Mouse (Mus musculus) layer of hippocampus, postnatal 10 days (tissue): ENCODE data around the gene Fam241a. TPM values are rescaled to one million over a fixed set of nuclear protein-coding genes. Genes with fewer than 3 reads are reported as not detected.
A peak's percentile ranks its signal among the peaks of the same experiment; 100 is the strongest.

Experiments used
- DNase-seq, 2 experiments: peaks; one replicate each; pipeline ENCODE4 v3.0.0; 2021; ENCODE audit warnings: low spot score in 2 of 2
- total RNA-seq, 2 experiments: library from RNA; stranded (reverse); gene quantifications; 2 replicates each; pipeline ENCODE4 v1.2.3; 2021

Gene Fam241a
- total RNA-seq, 2 experiments from 2014 or later: 5.8 to 6.4 TPM

DNA sequence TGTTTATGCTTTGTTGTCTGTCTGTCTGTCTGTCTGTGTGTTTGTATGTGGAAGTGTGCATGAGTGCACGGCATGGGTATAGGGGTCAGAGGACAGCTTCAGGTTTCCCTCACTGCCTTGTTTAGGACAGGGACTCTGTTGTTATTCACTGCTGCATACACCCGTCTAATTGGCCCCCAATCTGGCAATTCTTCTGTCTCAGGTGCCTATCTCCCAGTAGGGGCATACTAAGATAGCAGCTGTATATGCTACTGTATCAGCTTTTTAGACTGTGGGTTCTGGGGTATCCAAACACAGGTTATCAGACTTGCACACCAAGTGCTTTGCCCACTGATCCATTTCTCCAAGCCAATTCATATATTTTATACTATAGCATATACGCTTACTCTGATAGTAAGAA, 16.2 kb downstream of the Fam241a start:
- no peak for DNase-seq

DNA sequence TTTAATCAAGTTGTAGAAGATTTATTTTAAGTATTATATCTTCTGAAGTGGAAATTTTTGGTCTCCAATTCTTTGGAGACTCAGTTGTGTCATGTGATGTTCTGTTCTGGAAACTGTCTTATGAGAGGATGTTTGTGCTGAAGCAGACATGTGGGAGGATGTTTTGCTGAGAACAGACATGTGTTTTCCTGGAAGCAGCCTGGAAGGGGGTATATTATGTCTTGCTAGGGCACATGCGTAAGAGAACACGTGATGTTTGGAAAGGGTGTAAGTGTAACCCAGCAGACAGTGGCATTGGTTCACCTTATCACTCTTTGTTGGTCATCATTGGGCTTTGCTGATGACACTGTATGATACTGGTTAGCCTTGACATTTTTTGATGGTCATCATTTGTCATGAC, 20.6 kb downstream of the Fam241a start:
- DNase-seq: no peak

DNA sequence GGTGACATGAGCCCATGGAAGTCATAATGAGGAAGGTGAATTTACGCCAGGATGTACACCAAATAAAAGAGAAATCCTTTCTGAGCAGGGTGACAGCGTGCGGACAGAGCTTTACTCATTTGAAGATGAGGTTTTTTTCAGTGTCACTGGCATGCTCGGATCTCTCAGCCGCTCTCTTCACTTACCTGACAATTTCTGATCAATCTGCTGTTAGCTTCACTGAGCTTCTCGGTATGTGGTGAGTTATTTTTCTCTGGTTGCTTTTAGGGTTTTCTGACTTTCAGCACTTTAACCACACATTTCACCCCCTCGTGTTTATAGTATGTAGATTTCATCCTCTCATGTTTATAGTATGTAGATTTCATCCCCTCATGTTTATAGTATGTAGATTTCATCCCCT, 21.1 kb downstream of the Fam241a start:
- DNase-seq: no peak

DNA sequence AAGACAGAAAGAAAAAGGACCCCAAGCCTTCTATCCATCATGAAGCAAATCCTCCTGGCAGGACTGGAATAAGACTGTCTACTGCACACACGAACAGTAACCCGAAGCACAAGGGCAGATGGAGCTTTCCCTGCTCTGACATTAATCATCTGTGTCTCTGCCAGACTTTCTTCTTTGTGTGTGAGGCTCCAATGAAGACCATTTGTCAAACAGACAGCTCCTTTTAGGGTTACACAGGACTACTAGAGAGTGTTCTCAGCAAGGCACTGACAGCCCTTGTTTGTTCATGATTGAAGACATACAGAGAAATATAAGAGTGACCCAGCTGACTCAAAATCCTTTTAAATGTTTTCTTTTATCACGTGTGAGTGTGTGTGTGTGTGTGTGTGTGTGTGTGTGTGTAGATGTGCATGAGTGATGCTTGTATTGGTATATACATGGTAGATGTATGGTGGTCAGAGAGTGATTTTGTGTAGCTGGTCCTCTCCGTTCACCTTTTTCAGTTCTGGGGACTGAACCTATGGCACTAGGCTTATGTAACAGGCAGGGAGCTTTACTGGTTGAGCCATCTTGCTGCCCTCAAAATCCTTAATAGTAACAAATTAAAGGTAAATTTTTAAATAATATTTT, 21.8 kb downstream of the Fam241a start:
- no peak for DNase-seq

DNA sequence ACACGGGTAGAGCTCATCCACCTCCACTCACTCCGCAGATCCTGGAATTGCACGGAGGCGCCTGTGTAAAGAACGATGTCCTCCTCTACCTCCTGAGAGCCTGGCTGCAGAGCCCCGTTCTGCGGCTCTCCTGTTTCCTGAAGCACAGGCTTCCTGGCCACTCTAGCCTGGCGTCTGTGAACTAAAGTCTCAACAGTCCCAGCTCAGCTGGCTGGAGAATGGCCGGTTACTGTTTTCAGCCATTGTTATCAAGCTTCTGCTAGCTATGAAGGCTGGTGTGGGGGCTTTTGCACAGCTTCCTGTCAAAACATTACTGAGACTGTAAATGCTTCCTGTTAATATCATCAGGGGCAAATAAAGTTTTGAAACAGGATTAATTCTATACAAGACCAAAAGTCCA, 24.5 kb downstream of the Fam241a start:
- DNase-seq: no peak

DNA sequence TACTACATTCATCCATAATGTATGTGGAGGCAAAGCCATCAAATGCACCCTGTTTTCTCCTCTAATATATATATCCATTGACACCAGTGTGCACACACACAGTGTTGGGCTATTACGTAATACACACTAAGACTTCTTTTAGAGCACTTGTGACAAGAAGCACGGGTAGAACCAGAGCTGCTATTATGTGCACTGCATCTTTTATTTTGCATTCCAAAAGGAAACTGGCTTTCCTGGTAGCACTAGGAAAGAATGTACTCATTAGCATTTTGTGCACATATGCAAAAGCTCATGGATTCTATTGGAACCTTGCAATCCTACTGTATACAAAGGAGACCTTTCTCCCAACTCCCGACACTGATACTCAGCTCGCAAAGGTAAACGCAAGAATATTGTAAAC, 27.2 kb downstream of the Fam241a start:
- DNase-seq: no peak

DNA sequence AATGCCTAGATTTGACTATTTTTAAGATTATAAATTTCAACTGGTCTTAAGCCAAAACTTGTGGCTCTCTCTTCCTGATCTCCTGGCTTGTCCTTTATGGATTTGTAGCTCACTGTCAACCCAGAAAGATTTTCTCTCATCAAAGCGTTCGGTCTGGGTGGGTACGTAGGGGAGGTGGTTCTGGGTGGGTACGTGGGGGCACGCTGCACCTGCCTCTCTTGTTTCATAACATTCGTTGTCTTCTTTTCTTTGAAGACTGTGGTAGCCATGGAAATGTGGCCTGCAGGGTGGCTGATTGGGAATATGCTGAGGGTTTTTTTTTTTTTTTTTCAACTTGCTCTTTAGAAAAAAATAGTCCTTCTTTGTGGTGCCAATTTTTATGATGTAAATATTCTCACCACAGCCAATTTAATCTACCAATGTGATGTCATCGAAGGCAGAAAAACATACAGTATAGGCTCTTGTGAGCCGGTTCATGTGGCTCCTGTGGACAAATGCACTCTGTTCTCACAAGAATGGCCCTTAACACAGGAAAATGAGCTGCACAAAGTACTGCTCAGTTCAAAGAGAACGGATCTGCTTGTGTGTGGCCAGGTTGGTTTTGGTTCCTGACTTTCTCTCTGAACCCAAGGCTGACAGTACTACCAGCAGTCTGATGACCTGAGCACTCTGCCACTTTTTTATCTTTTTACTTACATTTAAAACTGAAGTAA, 27.9 kb downstream of the Fam241a start:
- no peak for DNase-seq

DNA sequence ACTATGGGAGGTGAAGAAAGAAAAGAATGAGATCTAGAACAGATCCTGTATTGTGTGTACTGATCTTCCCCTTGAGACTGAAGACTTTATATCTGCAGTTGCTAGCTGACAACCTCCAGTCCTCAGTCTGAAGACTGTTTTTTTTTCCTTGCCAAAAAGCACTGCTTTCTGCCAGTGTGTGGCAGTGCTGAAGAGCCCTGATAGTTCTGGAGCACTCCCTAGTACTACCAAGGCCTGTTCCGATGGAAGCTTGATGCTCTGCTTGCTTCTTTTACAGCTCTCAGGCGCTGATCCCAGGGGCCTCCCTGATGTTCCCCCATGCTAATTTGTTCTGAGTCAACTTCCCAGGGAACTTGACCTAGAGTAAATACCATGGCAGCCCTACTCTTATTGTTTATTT, 31.9 kb downstream of the Fam241a start:
- no peak for DNase-seq

DNA sequence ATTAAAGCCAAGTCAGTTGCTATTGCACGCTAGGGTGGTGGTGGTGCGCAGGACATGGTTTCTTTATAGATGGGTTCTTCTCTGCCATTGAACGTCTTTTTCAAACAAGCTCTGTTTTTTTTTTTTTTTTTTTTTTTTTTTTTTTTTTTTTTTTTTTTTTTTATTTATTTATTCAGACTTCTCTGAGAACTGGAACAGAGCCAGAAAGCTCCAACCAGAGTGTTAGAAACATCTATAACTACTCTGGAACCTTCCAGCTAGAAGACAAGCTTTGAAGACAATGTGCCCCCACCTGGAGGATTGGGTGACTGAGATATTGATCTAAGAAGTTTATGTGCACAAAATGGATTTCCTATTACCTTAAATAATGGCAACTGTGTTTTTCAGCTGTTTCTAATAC, 32.6 kb downstream of the Fam241a start:
- no peak for DNase-seq

DNA sequence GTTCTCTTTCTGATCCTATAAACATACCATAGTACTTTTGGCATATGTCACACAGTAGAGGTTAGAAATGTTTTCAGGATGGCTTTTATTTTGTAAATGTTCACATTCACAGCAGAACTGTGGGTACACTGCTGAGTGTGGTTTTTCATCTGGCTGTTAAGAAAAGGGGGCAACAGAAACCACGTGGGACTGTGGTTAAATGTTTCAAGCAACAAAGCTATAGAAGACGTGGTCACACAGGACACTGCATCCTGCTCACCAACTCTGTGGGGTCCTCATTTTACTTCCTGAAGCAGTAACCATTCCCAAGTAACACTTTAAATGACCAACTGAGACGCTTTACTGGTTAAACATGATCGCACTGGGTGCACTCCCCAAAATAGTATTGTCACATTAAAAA, 33.6 kb downstream of the Fam241a start:
- no peak for DNase-seq

DNA sequence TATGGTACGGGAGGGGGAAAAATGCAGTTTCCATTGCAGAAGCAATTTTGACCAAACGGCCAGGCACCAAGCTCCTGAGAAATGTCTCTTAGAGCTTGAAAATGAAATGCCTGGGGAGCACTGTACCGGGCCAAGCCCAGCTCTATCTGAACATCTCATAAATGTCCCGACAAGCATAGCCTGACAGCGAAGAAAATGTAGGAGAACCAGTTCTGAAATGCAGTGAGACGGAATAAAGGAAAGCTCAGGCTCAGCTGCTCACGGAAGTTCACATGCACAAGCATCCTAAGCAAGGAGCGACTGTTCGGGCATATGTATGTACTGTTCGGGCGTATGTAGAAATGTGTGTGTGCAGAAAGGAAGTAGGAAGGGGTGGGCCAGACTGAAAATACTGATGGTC, 34.8 kb downstream of the Fam241a start:
- DNase-seq: no peak

DNA sequence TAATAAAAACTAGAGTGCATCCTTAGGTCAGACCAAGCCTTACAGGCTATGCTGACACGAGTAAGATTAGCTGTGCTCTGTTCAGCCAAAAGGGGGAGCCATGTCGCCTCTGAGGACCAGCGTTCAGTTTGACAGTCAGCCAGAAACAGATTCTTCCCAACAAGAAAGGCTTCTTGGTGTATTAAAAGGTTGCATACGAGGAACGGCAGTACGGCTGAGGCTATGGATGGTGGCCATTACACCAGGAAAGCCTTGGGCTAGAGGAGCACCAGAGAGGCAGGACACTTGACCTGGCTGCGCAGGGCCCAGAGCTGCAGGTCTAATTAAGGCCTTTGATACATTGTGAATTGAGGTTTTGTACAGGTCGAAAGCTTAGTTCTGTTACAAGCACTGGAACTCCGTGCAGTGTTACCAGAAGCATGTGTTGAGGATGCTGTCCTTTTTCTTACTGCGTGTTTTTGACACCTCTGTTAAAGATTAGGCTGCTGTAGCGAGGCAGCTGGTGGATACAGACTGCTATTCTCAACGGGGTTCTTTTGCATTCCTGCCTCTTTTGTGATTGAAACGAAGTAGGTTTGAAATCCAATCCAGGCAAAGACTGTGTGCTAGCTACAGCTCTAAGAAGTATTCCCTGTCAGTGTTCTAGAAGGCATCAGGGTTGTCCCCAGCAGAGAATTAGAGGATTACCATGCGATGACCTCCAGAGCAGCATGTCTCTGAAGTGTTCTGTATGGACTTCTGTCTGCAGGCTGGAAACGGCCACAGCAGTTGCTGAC, 42.5 kb downstream of the Fam241a start:
- peak; percentile 67 to 81 for DNase-seq

DNA sequence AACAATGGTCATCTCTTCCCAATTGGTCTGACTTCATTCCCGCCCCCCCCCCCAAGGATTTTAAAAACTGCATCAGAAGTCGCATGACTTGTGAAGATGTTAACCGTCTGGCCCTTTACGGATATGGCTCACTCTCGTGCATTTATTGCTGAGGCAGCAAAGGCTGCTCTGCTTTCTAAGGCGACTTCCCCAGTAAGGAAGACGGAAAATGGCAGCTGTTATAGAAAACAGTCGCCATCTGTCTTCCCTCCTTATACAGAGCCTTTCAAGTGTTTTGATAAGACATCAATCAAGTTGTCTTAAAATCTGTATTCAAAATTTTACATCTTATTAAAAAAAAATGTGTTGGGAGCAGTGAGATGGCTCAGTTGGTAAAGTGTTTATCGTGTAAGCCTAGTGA, 43.4 kb downstream of the Fam241a start:
- DNase-seq: no peak

DNA sequence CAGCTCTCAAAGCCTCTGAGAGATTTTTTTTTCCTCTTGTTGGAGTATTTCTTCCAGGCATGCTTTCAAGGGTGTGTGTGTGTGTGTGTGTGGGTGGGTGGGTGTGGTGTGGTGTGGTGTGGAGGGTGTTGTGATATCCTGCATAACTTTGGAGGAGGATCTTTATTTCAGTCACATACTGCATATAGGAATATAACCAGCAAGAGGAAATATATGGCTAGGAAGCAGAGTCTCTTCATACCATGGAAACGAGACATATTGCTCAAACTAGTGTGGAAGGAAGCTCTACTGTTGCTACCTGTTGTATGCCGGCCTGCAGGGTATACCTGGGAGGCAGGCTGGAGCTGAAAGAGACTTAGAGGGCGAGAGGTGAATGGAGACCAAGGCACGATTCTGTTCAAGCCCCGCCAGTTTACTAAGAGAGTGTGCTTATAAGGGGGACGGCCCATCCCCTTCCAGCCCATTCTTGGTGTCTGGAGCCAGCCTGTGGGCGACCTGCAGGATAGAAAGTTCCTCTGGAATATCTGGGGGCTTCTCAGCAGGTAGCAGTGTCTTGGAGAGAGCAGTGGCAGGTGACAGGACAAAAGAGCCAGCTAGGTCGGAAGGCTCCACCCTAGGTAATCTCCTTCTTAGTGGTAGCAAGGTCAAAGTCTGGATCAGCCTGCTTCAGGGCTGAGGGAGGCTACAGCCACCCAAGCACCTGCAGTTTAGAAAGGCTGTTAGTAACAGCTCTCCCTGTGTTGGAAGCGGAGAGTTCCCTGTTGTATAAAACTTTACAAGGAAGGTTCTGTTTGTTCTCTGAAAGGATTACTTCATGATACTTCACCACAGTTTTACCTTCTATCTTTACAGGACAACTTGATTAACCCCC, 45.1 kb downstream of the Fam241a start:
- DNase-seq: no peak

DNA sequence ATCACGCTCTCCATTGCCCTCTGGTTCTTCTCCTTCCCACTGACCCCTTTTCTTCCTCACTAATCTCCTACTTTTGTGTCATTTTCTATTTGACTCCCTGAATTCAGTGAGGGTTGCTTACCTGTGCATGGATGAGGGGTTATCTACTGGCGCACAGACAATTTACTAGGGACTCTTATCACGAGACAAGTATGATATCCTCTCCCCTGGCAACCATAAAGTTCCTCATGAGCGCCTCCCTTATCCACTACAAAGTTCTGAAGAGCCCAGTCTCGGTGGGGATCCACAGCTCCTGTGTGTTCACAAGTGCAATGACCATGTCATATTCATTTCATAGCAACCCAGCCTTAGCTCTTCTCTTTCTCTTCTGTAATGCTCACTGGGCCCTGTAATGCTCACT, 46.2 kb downstream of the Fam241a start:
- DNase-seq: no peak

DNA sequence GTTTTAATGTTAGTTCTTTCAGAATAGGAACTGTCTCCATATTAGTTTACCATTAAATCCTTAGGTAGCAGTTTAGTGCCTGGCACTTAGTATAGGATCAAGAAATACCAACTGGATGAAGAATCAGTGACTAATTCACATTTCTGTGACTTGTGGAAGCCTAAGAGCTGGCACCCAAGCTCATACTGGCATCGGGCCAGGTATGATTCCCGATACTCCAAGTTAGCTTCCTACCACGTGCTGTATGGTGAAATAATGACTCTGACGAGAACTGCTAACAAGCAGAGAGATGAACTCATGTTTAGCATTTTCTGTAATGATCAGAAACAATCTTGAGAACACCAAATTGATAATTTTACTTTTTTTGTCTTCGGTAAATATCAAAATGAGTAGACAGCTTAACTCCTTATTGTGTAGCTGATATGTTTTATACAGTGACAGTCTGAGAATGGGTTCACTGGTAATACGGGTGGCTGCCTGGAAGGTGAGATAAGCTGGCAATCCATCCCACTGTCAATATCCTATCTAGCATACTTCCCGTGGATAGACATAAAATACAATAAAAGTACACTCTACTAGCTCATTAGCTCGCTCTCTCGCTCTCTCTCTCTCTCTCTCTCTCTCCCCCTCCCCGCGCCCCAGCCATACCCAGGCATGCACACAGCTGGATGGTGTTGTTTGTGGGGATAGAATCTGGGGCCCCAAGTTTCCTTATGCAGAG, 47.9 kb downstream of the Fam241a start:
- no peak for DNase-seq

DNA sequence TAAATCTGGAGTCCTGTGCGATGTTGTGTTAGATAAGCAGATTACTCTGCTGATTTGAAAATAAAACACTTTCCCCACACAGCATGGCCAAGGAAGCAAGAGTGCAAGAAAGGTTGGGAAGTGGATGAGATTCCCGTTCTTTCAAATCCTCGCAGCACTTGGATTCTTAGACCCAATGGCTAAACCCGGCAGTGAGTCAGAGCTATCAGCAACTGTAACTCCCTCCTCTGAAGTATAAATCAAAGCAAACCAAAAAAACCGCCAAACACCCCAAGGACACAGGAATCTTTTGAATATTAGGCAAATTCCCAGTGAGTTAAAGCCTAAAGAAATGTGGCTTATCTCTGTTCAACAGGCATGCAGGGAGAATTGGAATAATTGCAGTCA, 52.2 kb downstream of the Fam241a start:
- no peak for DNase-seq

DNA sequence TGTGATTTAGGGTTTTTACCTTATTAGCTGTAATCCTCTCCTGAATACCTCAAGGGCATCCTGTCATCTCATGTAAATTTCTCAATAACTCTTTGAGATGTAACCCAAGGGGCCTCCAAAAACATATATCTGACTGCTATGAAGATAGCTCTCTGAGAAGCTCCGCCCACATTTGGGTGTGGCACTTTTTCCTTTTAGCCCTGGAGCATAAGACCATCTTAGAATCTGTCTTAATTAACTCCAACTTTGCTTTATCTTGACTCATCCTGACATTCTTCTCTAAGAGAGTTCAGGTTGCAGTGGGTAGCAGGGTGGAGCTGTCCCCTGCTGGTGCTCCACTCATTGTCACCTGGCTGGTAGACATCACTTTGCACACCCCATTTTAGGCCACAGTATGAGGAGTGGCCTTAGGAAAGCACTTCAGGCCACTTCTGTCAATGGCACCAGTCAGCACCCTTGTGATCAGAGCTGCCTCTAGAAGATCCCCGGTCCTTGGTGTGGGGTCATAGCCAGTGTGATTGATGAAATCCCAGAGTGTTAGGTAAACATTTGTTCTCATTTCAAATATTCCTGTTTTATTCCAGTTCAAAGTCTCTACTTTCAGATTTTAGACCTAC, 52.7 kb downstream of the Fam241a start:
- DNase-seq: no peak

DNA sequence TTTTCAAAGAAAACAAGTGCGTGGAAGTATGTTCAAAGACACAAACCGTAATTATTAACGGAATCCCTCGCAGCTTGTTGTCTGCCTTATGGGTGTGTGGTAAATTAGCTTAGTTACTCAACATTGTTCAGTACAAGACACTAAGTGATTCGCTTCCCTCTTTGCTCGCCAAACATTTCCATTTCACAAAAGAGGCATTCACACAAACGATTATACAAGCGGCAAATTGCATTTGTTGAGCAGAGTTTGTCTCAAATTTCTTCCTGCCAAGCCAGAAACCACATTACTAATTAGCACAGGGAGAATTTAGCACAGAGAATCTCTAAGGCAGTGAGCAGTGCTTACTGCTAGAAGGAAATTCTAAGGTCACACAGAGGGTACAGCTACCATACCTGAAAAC, 54.2 kb downstream of the Fam241a start:
- no peak for DNase-seq

DNA sequence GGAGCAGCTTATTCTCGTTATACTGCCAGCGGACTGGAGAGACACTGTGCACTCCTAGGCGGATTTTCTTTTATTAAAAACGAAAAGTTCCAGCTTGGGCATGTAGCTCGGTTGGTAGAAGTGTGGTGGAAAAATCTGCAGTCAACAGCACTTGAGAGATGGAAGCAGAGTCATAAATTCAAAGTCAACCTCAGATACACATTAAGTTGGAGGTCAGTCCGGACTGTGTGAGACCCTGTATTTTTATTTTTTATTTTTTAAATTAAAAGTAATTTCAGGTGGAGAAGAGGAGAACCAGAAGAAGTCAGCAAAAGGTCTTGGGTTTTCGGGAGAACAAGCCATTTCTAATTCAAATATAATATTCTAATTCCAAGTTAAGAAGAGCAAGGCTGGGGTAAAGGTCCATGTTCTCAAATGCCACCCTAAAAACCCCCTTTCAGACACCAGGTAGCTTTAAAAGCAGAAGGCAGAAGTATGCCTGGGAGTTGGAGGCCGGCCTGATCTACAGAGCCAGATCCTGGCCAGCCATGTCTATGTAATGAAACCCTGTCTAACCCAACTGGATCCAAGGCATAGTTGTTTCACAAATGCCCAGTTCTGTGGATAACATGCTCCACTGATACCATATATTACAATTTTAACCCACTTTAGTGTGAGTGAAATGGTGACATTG, 58.0 kb downstream of the Fam241a start:
- DNase-seq: no peak
